Mouse (Mus musculus) embryonic fibroblast, embryonic 13.5 days (primary cell): Measurements from ENCODE around the gene Syt5.
"Not testable (repeated sequence)": the region's sequence is repeated elsewhere in the genome, so short reads cannot be mapped to it uniquely, and the experiment has no call there.

Experiments
- CTCF ChIP-seq: IDR thresholded peaks from 2 replicates; pipeline ENCODE4 v1.5.1; 2011; ENCODE audit warnings: mild to moderate bottlenecking, control low read depth, low read length, moderate library complexity, borderline replicate concordance; ENCODE audit not compliant: insufficient read depth
- POLR2A ChIP-seq: IDR thresholded peaks from 2 replicates; pipeline ENCODE4 v1.6.1; 2011; ENCODE audit warnings: low read depth, mild to moderate bottlenecking, control low read depth, low read length, moderate library complexity

DNA sequence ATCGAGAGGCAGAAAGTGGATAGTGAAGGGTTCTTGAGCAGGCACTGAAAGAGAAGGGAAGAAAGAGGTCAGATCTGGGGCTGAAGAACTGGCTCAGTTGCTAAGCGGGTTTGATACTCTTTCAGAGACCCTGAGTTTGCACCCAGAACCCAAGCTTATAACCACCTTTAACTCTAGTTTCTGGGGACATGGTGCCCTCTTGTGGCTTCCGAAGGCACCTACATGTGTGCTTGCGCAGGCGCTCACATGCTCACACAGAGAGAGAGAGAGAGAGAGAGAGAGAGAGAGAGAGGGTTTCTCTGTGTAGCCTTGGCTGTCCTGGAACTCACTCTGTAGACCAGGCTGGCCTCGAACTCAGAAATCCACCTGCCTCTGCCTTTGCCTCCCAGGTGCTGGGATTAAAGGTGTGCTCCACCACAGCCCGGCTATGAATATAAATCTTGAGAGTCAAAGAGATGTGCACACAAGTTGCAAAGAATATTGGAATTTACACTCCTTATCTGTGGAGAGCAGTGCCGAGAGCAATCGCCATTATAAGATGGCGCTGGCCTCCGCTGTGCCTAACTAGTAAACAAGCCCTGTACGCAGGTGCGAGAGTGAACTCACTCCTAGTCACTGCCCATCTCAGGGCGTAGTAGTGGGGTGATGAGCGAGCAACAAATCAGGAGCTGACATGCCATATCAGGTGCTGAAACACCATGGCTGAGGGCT is 23.0 kb downstream of the Syt5 start, which contains the start of gene Tnni3:
- not testable (repeated sequence) for TF ChIP-seq POLR2A
- peak; percentile 63; the same call in 1 of the 2 replicates for TF ChIP-seq CTCF
